Mouse (Mus musculus) liver, adult 2 months (tissue): Measurements from ENCODE around the gene Itga2b.

ENCODE experiments used
- CTCF ChIP-seq: fragments of 200-500 bp; IDR thresholded peaks from 2 replicates; pipeline ENCODE4 v1.5.1; 2011; ENCODE audit warnings: low read depth, low read length, control low read depth
- POLR2A ChIP-seq: fragments of 200-500 bp; IDR thresholded peaks from 2 replicates; pipeline ENCODE4 v1.6.1; 2011; ENCODE audit warnings: low read length, control low read depth; ENCODE audit not compliant: insufficient read depth; ENCODE audit errors: extremely low read depth

GRCm38 (mm10) chr11:102479581-102479980, 9.7 kb upstream of the Itga2b start:
- no peak for TF ChIP-seq POLR2A
- TF ChIP-seq CTCF, result no peak
